Mouse (Mus musculus) WW6 (cell line): ENCODE results near the gene Trex1.

Experiments used
- DNase-seq: peaks from one replicate; pipeline ENCODE4 v3.0.0-alpha.2; 2013; ENCODE audit warnings: low read depth, low spot score

The Trex1 gene

GRCm38 (mm10) chr9:109087987-109088386 lies 28.5 kb upstream of the Trex1 start:
- DNase-seq, result no peak

GRCm38 (mm10) chr9:109084922-109085321 lies 25.4 kb upstream of the Trex1 start:
- no peak for DNase-seq

- peak; percentile 79 for DNase-seq
Observed at GRCm38 (mm10) chr9:109082124-109082800, 22.7 kb upstream of the Trex1 start, which contains the start of the genes Ccdc51 and Tma7. Ccdc51 (plus strand) TSS chr9:109082493. Tma7 (minus strand) TSS chr9:109082587.

DNA sequence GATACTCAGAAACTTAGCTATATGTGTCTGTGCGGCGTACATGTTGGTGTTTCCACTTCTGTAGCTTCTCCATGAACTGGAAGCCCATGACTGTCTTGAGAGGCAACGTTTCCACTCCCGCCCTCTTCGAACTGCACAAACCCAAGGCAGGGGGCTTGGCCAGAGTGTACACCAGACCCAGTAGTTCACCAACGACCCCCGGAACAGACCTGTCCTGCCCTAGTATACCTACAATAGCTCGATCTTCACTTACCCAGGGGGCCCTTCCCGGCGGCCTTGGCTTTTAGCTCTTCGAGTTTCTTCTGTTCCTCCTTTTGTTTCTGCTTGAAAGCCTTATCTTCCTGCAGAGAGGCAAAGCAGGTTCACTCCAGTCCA lies 22.2 kb upstream of the Trex1 start:
- DNase-seq, result no peak

DNA sequence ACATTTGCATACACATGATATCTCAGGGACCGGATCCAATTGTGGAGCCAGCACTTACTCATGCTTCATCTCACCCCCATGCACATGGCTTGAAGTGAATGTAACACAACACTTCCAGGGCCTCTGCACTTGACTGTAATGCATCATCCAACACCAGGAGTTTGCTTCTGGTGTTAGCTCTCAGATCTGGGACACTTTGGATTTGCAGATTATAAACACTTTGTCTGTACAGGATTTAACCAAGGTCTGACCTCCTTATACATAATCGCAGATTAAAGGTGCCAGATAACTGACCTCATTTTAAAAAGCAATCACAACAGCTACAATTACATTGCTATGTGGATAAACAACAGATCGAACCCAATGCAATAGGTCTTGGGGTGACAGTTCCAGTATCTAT lies 21.0 kb upstream of the Trex1 start:
- DNase-seq, result no peak

- DNase-seq, result peak; percentile 70
Observed at GRCm38 (mm10) chr9:109073661-109074573, 14.4 kb upstream of the Trex1 start, which contains the start of gene Atrip. Atrip (minus strand) TSS chr9:109074124.

DNA sequence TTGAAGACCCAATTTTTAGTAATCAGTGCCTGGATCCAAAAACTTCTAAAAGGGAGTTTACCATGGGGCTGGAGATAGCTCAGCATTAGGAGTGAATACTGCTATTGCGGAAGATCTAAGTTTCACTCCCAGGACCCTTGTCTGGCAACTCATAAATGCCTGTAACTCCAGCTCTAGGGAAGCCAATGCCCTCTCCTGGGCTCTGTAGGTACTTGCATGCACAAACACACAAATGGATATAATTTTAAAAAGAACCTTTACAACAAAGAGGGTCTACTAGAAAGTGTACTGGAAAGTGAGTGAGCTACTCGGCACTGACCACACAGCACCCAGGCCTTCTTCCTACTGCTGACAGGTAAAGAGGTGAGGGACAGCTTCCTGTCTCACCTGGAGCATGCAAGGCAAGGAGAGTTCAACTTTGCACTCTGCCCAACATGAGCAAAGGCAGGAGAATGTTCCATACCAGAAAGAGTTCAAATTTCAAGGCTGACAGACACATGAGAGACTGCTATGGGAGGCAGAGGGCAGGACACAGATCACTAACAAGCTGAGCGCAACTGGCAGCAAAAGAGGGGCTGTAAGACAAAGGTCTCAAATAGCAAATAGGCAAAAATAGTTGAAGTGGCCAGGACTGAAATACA lies 8.7 kb upstream of the Trex1 start:
- no peak for DNase-seq

GRCm38 (mm10) chr9:109060898-109061295 lies 1.4 kb upstream of the Trex1 start:
- DNase-seq, result no peak

DNA sequence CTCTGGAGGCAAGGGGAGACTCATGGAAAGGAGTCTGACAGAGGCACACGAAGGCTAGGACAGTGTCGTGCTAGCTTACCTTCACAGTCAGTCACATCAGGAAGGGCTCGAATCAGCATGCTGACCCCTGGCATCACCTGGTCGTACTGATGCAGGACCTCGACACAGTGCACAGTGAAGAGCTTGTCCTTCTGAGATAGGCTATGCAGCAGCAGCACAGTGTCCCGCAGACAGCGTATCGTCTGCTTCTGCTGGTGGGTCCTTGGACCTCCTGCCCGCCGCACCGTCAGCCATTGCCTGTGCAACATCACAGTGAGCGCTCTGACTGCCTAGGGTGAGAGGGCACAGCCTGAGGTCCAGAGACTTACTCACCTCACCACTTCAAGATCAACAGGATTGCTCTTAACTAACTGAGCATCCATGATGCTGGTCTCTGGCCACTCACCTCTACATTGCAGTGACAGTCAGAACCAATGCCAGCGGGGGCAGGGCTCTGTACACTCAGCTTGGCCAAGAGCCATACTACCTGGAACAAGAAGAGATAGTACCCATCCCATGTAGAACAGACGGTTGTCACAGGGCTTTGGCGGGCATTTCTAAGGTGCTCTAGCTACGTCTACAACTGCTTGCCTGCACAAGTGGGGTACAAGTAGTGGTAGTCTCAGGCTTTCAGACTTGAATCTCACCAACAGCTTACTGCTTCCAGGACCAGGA lies 807 bp upstream of the Trex1 start:
- no peak for DNase-seq

GRCm38 (mm10) chr9:109058006-109058765 lies 1.3 kb downstream of the Trex1 start:
- no peak for DNase-seq

DNA sequence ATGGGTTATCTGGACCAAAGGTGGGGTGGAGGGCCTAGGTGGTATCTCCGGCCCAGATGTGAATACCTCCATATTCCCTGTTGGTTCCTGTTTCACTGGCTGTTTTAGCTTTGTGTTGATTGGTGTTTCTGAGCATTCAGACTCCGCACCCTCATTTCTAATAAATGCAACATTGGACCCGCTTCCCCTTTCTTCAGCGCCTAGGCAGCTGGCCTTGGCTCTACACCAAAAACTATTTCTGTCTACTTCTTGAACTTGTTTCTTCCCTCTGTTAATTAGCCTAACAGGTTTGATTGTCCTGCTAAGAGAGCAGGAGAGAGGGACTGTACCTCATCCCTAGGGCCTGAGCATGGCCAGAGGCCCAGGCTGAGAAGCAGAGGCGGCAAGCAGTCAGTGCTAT lies 2.0 kb downstream of the Trex1 start:
- no peak for DNase-seq

DNA sequence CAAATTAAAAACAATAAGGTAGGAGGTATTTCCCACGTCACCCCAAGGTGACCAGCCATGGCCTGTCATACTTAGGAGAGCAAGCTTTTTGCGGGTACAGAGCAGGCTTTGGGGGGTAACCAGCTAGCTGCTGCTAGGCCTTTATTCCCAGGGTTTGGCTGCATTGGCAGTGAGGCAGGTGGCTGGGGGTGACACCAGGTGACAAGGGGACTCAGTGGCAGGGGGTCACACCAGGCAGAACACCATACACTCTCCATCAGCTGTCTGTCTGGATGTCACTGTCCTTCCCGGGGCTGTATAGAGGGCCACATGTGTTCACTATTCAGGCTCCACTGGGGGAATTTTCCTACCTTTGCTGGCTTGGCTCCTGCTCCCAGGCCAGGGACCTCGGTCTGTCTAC lies 2.6 kb downstream of the Trex1 start:
- DNase-seq, result no peak

- DNase-seq, result no peak
Observed at GRCm38 (mm10) chr9:109056081-109056690, 3.3 kb downstream of the Trex1 start.

- DNase-seq, result no peak
Observed at GRCm38 (mm10) chr9:109055271-109056030, 4.1 kb downstream of the Trex1 start.

GRCm38 (mm10) chr9:109054712-109055111 lies 4.8 kb downstream of the Trex1 start:
- DNase-seq, result no peak

DNA sequence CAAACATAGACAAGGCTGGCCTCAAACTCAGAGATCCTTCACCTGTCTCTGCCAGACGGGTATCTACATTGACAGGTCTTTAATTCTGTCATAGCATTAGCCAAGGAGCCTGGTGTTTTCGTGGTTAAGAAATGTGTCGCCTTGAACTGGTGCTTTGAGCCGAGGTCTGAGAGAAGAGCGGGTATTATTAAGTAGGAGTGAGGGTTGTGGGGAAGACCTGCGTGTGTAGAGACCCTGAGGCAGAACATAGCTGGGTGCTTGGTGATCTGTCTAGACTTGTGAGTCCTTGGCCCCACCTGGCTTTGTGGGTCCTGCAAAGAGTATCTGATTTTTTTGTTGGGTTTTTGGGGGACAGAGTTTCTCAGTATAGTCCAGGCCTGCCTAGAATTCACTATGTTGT lies 5.7 kb downstream of the Trex1 start:
- DNase-seq, result no peak

- DNase-seq, result no peak
Observed at GRCm38 (mm10) chr9:109053366-109053765, 6.2 kb downstream of the Trex1 start.

DNA sequence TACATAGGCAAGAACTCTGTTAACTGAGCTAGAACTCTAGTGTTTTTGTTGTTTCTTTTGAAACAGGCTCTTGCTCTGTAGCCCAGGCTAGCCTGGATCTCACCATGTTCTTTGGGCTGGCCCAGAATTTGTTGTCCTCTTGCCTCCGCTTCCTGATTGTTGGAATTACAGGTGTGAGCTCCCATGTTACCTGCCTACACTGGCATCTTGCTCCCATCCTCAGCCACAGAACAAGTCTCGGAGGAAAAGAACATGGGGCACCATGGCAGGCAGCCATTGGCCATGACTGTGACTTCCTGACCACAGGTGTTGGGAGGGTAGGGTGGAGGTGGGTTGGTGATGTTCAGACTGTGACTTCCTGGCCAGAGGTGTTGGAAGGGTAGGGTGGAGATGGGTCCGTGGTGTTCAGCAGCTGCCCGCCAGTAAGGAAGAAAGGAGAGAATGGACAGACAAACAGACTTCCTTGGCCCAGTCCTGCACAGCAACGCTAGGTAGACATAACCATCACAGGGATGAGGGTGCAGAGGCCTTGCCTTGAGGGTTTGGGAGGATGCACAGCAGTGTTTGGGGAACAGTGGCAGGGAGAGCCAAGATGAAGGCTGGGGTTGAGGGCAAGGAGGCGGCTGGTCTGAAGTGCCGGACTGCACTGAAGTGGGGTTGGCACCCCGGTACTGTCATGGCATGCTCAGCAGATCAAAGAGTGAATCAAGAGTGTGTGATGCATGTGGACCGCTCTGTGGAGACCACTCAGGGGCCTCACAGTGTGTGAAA lies 6.9 kb downstream of the Trex1 start:
- DNase-seq, result no peak
